Mouse (Mus musculus) cerebral cortex, adult 2 months (tissue): ENCODE data around the gene Antxr1.

Source experiments
- WGBS: fragments of 180-500 bp; shearing (Covaris S2); methylation state at CpG from one replicate; pipeline ENCODE4 v1.1.7; 2018; 5-methylcytosine and 5-hydroxymethylcytosine counted together

Antxr1 gene

GRCm38 (mm10) chr6:87335091-87335934 is at the start of gene Antxr1:
Gene Antxr1, minus strand, starts transcription at chr6:87335821.
- under 1% methylated on average over 54 of the region's 54 CpGs for WGBS

GRCm38 (mm10) chr6:87384761-87385160 is 49.1 kb upstream of the Antxr1 start:
- WGBS: 34% methylated on average over 6 of the region's 6 CpGs

GRCm38 (mm10) chr6:87383926-87384691 is 48.5 kb upstream of the Antxr1 start:
- 6% methylated on average over 24 of the region's 24 CpGs for WGBS

GRCm38 (mm10) chr6:87373057-87373456 is 37.4 kb upstream of the Antxr1 start, which contains the start of gene Gkn2:
Gene Gkn2, plus strand, starts transcription at chr6:87373357.
- WGBS: 93% methylated on average over 9 of the region's 9 CpGs

- WGBS: 57% methylated on average over 5 of the region's 5 CpGs
Observed at GRCm38 (mm10) chr6:87369223-87369622, 33.6 kb upstream of the Antxr1 start.

GRCm38 (mm10) chr6:87354441-87354840 is 18.8 kb upstream of the Antxr1 start:
- 74% methylated on average over 5 of the region's 5 CpGs for WGBS

GRCm38 (mm10) chr6:87350829-87351228 is 15.2 kb upstream of the Antxr1 start, which contains the start of gene Gkn1:
Gene Gkn1, minus strand, starts transcription at chr6:87350942.
- 95% methylated on average over 8 of the region's 8 CpGs for WGBS

GRCm38 (mm10) chr6:87335935-87336295 is 294 bp upstream of the Antxr1 start:
- WGBS: 16% methylated on average over 6 of the region's 6 CpGs

GRCm38 (mm10) chr6:87334361-87335090 is 1.1 kb downstream of the Antxr1 start:
- 15% methylated on average over 11 of the region's 11 CpGs for WGBS

- 50% methylated on average over 2 of the region's 2 CpGs for WGBS
Observed at GRCm38 (mm10) chr6:87332380-87332779, 3.2 kb downstream of the Antxr1 start.

- 69% methylated on average over 22 of the region's 22 CpGs for WGBS
Observed at GRCm38 (mm10) chr6:87328265-87329173, 7.1 kb downstream of the Antxr1 start.

- WGBS: 90% methylated on average over 2 of the region's 2 CpGs
Observed at GRCm38 (mm10) chr6:87326932-87327331, 8.7 kb downstream of the Antxr1 start.

- WGBS: 92% methylated on average over 2 of the region's 2 CpGs
Observed at GRCm38 (mm10) chr6:87323381-87323780, 12.2 kb downstream of the Antxr1 start.

GRCm38 (mm10) chr6:87318651-87319050 is 17.0 kb downstream of the Antxr1 start:
- WGBS: 87% methylated on average over 7 of the region's 7 CpGs

- WGBS: 67% methylated on average over 8 of the region's 8 CpGs
Observed at GRCm38 (mm10) chr6:87316966-87317365, 18.7 kb downstream of the Antxr1 start.

GRCm38 (mm10) chr6:87312761-87313160 is 22.9 kb downstream of the Antxr1 start:
- 73% methylated on average over 4 of the region's 4 CpGs for WGBS

GRCm38 (mm10) chr6:87304486-87304885 is 31.1 kb downstream of the Antxr1 start:
- 74% methylated on average over 8 of the region's 8 CpGs for WGBS

- WGBS: 75% methylated on average over 5 of the region's 5 CpGs
Observed at GRCm38 (mm10) chr6:87302746-87303145, 32.9 kb downstream of the Antxr1 start.

- 48% methylated on average over 4 of the region's 4 CpGs for WGBS
Observed at GRCm38 (mm10) chr6:87301991-87302390, 33.6 kb downstream of the Antxr1 start.

- 65% methylated on average over 3 of the region's 3 CpGs for WGBS
Observed at GRCm38 (mm10) chr6:87294904-87295303, 40.7 kb downstream of the Antxr1 start.
